Mouse (Mus musculus): ENCODE measurements around the gene Paics. TPM values are rescaled to one million over a fixed set of nuclear protein-coding genes. Genes with fewer than 3 reads are reported as not detected.

Paics gene
- polyA plus RNA-seq, 1 experiment = 69.9 TPM

GRCm38 (mm10) chr5:76955474-76955873 is 4.4 kb downstream of the Paics start:
- H3K4me2 ChIP-seq (ENCODE audit: low read depth) = no peak overlapping the region
- no peaks in the 10 kb centered on the region for H3K27me3 ChIP-seq (ENCODE audit: control insufficient read depth, insufficient read depth, insufficient read length)
- H3K79me2 ChIP-seq (ENCODE audit: control insufficient read depth, insufficient read depth) = peaks cover 41% of the 10 kb centered on the region
- TF ChIP-seq POLR2A (IDR thresholded peaks at IDR 0.05; ENCODE audit: insufficient read length, low read depth) (no peak), REST (IDR thresholded peaks at IDR 0.05; ENCODE audit: insufficient read depth, insufficient read length) (no peak), USF1 (IDR thresholded peaks at IDR 0.05; ENCODE audit: low read depth) (no peak), CEBPB (IDR thresholded peaks at IDR 0.05; ENCODE audit: insufficient read depth, poor library complexity, severe bottlenecking) (no peak), TCF12 (IDR thresholded peaks at IDR 0.05; ENCODE audit: insufficient read depth, poor library complexity, severe bottlenecking) (no peak), POLR2AphosphoS2 (IDR thresholded peaks at IDR 0.05; ENCODE audit: insufficient read length, low read depth) (no peak), SRF (IDR thresholded peaks at IDR 0.05; ENCODE audit: control insufficient read depth, insufficient read length, low read depth) (no peak), MAX (IDR thresholded peaks at IDR 0.05; ENCODE audit: low read depth) (no peak), E2F4 (IDR thresholded peaks at IDR 0.05; ENCODE audit: insufficient read depth) (no peak), MYOG (IDR thresholded peaks at IDR 0.05; ENCODE audit: control insufficient read depth in 1 of 3, insufficient read depth in 1 of 3, insufficient read length in 2 of 3, low read depth in 2 of 3) (no peak), TCF3 (IDR thresholded peaks at IDR 0.05; ENCODE audit: insufficient read length, low read depth) (no peak), MYOD1 (IDR thresholded peaks at IDR 0.05; ENCODE audit: control insufficient read depth in 1 of 3, insufficient read length in 2 of 3, low read depth in 2 of 3) (no peak)
- no peak overlapping the region for H3ac ChIP-seq (ENCODE audit: control insufficient read depth, insufficient read length)
- peaks cover 22% of the 10 kb centered on the region for H3K36me3 ChIP-seq (ENCODE audit: control insufficient read depth, insufficient read depth)
- no peak overlapping the region for H3K4me3 ChIP-seq

- H3ac ChIP-seq (ENCODE audit: control insufficient read depth, insufficient read length) = no peak overlapping the region
- peaks cover 26% of the 10 kb centered on the region for H3K36me3 ChIP-seq (ENCODE audit: control insufficient read depth, insufficient read depth)
- TF ChIP-seq MYOG (IDR thresholded peaks at IDR 0.05; ENCODE audit: control insufficient read depth in 1 of 3, insufficient read depth in 1 of 3, insufficient read length in 2 of 3, low read depth in 2 of 3) (no peak), REST (IDR thresholded peaks at IDR 0.05; ENCODE audit: insufficient read depth, insufficient read length) (no peak), MYOD1 (IDR thresholded peaks at IDR 0.05; ENCODE audit: control insufficient read depth in 1 of 3, insufficient read length in 2 of 3, low read depth in 2 of 3) (no peak), POLR2AphosphoS2 (IDR thresholded peaks at IDR 0.05; ENCODE audit: insufficient read length, low read depth) (no peak), MAX (IDR thresholded peaks at IDR 0.05; ENCODE audit: low read depth) (no peak), USF1 (IDR thresholded peaks at IDR 0.05; ENCODE audit: low read depth) (no peak), CEBPB (IDR thresholded peaks at IDR 0.05; ENCODE audit: insufficient read depth, poor library complexity, severe bottlenecking) (no peak), E2F4 (IDR thresholded peaks at IDR 0.05; ENCODE audit: insufficient read depth) (no peak), TCF3 (IDR thresholded peaks at IDR 0.05; ENCODE audit: insufficient read length, low read depth) (no peak), SRF (IDR thresholded peaks at IDR 0.05; ENCODE audit: control insufficient read depth, insufficient read length, low read depth) (no peak), POLR2A (IDR thresholded peaks at IDR 0.05; ENCODE audit: insufficient read length, low read depth) (no peak), TCF12 (IDR thresholded peaks at IDR 0.05; ENCODE audit: insufficient read depth, poor library complexity, severe bottlenecking) (no peak)
- peaks cover 27% of the 10 kb centered on the region for H3K79me2 ChIP-seq (ENCODE audit: control insufficient read depth, insufficient read depth)
- no peak overlapping the region for H3K4me2 ChIP-seq (ENCODE audit: low read depth)
- H3K27me3 ChIP-seq (ENCODE audit: control insufficient read depth, insufficient read depth, insufficient read length) = no peaks in the 10 kb centered on the region
- H3K4me3 ChIP-seq = no peak overlapping the region
Measured at GRCm38 (mm10) chr5:76957954-76958353, 6.8 kb downstream of the Paics start.

- Histone ChIP-seq H3K79me2 (ENCODE audit: control insufficient read depth, insufficient read depth) (peaks cover 11% of the 10 kb centered on the region), H3K27me3 (ENCODE audit: control insufficient read depth, insufficient read depth, insufficient read length) (no peaks in the 10 kb centered on the region), H3K4me2 (ENCODE audit: low read depth) (no peak overlapping the region), H3ac (ENCODE audit: control insufficient read depth, insufficient read length) (no peak overlapping the region), H3K36me3 (ENCODE audit: control insufficient read depth, insufficient read depth) (peaks cover 36% of the 10 kb centered on the region), H3K4me3 (no peak overlapping the region)
- TF ChIP-seq MYOD1 (IDR thresholded peaks at IDR 0.05; ENCODE audit: control insufficient read depth in 1 of 3, insufficient read length in 2 of 3, low read depth in 2 of 3) (no peak), CEBPB (IDR thresholded peaks at IDR 0.05; ENCODE audit: insufficient read depth, poor library complexity, severe bottlenecking) (no peak), REST (IDR thresholded peaks at IDR 0.05; ENCODE audit: insufficient read depth, insufficient read length) (no peak), TCF12 (IDR thresholded peaks at IDR 0.05; ENCODE audit: insufficient read depth, poor library complexity, severe bottlenecking) (no peak), POLR2A (IDR thresholded peaks at IDR 0.05; ENCODE audit: insufficient read length, low read depth) (no peak), MAX (IDR thresholded peaks at IDR 0.05; ENCODE audit: low read depth) (no peak), MYOG (IDR thresholded peaks at IDR 0.05; ENCODE audit: control insufficient read depth in 1 of 3, insufficient read depth in 1 of 3, insufficient read length in 2 of 3, low read depth in 2 of 3) (no peak), TCF3 (IDR thresholded peaks at IDR 0.05; ENCODE audit: insufficient read length, low read depth) (no peak), USF1 (IDR thresholded peaks at IDR 0.05; ENCODE audit: low read depth) (no peak), E2F4 (IDR thresholded peaks at IDR 0.05; ENCODE audit: insufficient read depth) (no peak), SRF (IDR thresholded peaks at IDR 0.05; ENCODE audit: control insufficient read depth, insufficient read length, low read depth) (no peak), POLR2AphosphoS2 (IDR thresholded peaks at IDR 0.05; ENCODE audit: insufficient read length, low read depth) (no peak)
Measured at GRCm38 (mm10) chr5:76959587-76959986, 8.5 kb downstream of the Paics start.

- H3ac ChIP-seq (ENCODE audit: control insufficient read depth, insufficient read length) = no peak overlapping the region
- peaks cover 30% of the 10 kb centered on the region for H3K36me3 ChIP-seq (ENCODE audit: control insufficient read depth, insufficient read depth)
- H3K27me3 ChIP-seq (ENCODE audit: control insufficient read depth, insufficient read depth, insufficient read length) = no peaks in the 10 kb centered on the region
- peak overlapping the region; percentile 59 for H3K4me2 ChIP-seq (ENCODE audit: low read depth)
- no peak for TF ChIP-seq MAX (IDR thresholded peaks at IDR 0.05; ENCODE audit: low read depth)
- no peak for TF ChIP-seq MYOG (IDR thresholded peaks at IDR 0.05; ENCODE audit: control insufficient read depth in 1 of 3, insufficient read depth in 1 of 3, insufficient read length in 2 of 3, low read depth in 2 of 3)
- TF ChIP-seq REST (IDR thresholded peaks at IDR 0.05; ENCODE audit: insufficient read depth, insufficient read length) = no peak
- TF ChIP-seq MYOD1 (IDR thresholded peaks at IDR 0.05; ENCODE audit: control insufficient read depth in 1 of 3, insufficient read length in 2 of 3, low read depth in 2 of 3) = no peak
- H3K4me3 ChIP-seq = no peak overlapping the region
- H3K79me2 ChIP-seq (ENCODE audit: control insufficient read depth, insufficient read depth) = no peaks in the 10 kb centered on the region
Measured at GRCm38 (mm10) chr5:76962545-76962944, 11.4 kb downstream of the Paics start.

GRCm38 (mm10) chr5:76964651-76965050 is 13.5 kb downstream of the Paics start:
- H3K4me2 ChIP-seq (ENCODE audit: low read depth) = no peak overlapping the region
- TF ChIP-seq TCF3 (IDR thresholded peaks at IDR 0.05; ENCODE audit: insufficient read length, low read depth) (no peak), POLR2AphosphoS2 (IDR thresholded peaks at IDR 0.05; ENCODE audit: insufficient read length, low read depth) (no peak), MYOD1 (IDR thresholded peaks at IDR 0.05; ENCODE audit: control insufficient read depth in 1 of 3, insufficient read length in 2 of 3, low read depth in 2 of 3) (no peak), POLR2A (IDR thresholded peaks at IDR 0.05; ENCODE audit: insufficient read length, low read depth) (no peak), SRF (IDR thresholded peaks at IDR 0.05; ENCODE audit: control insufficient read depth, insufficient read length, low read depth) (no peak), E2F4 (IDR thresholded peaks at IDR 0.05; ENCODE audit: insufficient read depth) (no peak), MYOG (IDR thresholded peaks at IDR 0.05; ENCODE audit: control insufficient read depth in 1 of 3, insufficient read depth in 1 of 3, insufficient read length in 2 of 3, low read depth in 2 of 3) (no peak)

More at GRCm38 (mm10) chr5:76964651-76965050, 13.5 kb downstream of the Paics start:
- H3K27me3 ChIP-seq (ENCODE audit: control insufficient read depth, insufficient read depth, insufficient read length) = no peaks in the 10 kb centered on the region
- no peak overlapping the region for H3K4me3 ChIP-seq
- H3ac ChIP-seq (ENCODE audit: control insufficient read depth, insufficient read length) = no peak overlapping the region
- peaks cover 31% of the 10 kb centered on the region for H3K36me3 ChIP-seq (ENCODE audit: control insufficient read depth, insufficient read depth)
- H3K79me2 ChIP-seq (ENCODE audit: control insufficient read depth, insufficient read depth) = no peaks in the 10 kb centered on the region
